Mouse (Mus musculus) common myeloid progenitor, adult 5-6 weeks (primary cell): ENCODE measurements around the gene Cep95. TPM values are rescaled to one million over a fixed set of nuclear protein-coding genes. Genes with fewer than 3 reads are reported as not detected.
A peak's percentile ranks its signal among the peaks of the same experiment; 100 is the strongest.
"Not testable (repeated sequence)": the region's sequence is repeated elsewhere in the genome, so short reads cannot be mapped to it uniquely, and the experiment has no call there.

Source experiments
- ATAC-seq: replicated peaks from 2 replicates; pipeline ENCODE4 v1.8.0; 2016; ENCODE audit warnings: low read depth, mild to moderate bottlenecking, moderate TSS enrichment, inconsistent platforms; ENCODE audit not compliant: poor library complexity, severe bottlenecking
- total RNA-seq: library from RNA; stranded (forward); fragments of 200-1000, 187-1606 nt; gene quantifications from 2 replicates; pipeline ENCODE4 v1.2.3, GENCODE M21; 2017

The Cep95 gene
- total RNA-seq, 1 experiment from 2014 or later, result 17.6 TPM

- no peak for ATAC-seq
Observed at GRCm38 (mm10) chr11:106802069-106802627, 13.1 kb downstream of the Cep95 start.

- ATAC-seq, result not testable (repeated sequence)
Observed at GRCm38 (mm10) chr11:106807442-106807841, 18.4 kb downstream of the Cep95 start.

- ATAC-seq, result no peak
Observed at GRCm38 (mm10) chr11:106812410-106813136, 23.5 kb downstream of the Cep95 start.

- ATAC-seq, result no peak
Observed at GRCm38 (mm10) chr11:106814601-106815320, 25.7 kb downstream of the Cep95 start.

- no peak for ATAC-seq
Observed at GRCm38 (mm10) chr11:106815331-106815730, 26.3 kb downstream of the Cep95 start.

- ATAC-seq, result no peak
Observed at GRCm38 (mm10) chr11:106815761-106816160, 26.7 kb downstream of the Cep95 start.

GRCm38 (mm10) chr11:106816316-106816715 is 27.3 kb downstream of the Cep95 start:
- ATAC-seq, result no peak

- no peak for ATAC-seq
Observed at GRCm38 (mm10) chr11:106817156-106817555, 28.1 kb downstream of the Cep95 start.

- ATAC-seq, result no peak
Observed at GRCm38 (mm10) chr11:106817808-106818207, 28.8 kb downstream of the Cep95 start.

- no peak for ATAC-seq
Observed at GRCm38 (mm10) chr11:106818341-106818740, 29.3 kb downstream of the Cep95 start.

GRCm38 (mm10) chr11:106819595-106819994 is 30.5 kb downstream of the Cep95 start:
- peak; percentile 78 for ATAC-seq

GRCm38 (mm10) chr11:106820252-106820651 is 31.2 kb downstream of the Cep95 start:
- ATAC-seq, result no peak

GRCm38 (mm10) chr11:106820972-106821371 is 31.9 kb downstream of the Cep95 start:
- ATAC-seq, result 0 out of 2 replicates have a peak, but pooled peaks have one; percentile 29

- no peak for ATAC-seq
Observed at GRCm38 (mm10) chr11:106821397-106821796, 32.3 kb downstream of the Cep95 start.

GRCm38 (mm10) chr11:106822491-106822890 is 33.4 kb downstream of the Cep95 start:
- no peak for ATAC-seq

GRCm38 (mm10) chr11:106822911-106823310 is 33.9 kb downstream of the Cep95 start:
- ATAC-seq, result no peak

GRCm38 (mm10) chr11:106823741-106824140 is 34.7 kb downstream of the Cep95 start:
- ATAC-seq, result no peak

GRCm38 (mm10) chr11:106824403-106824802 is 35.4 kb downstream of the Cep95 start:
- no peak for ATAC-seq

GRCm38 (mm10) chr11:106828079-106828478 is 39.0 kb downstream of the Cep95 start:
- ATAC-seq, result no peak

- no peak for ATAC-seq
Observed at GRCm38 (mm10) chr11:106842002-106842401, 53.0 kb downstream of the Cep95 start.

- ATAC-seq, result no peak
Observed at GRCm38 (mm10) chr11:106851438-106851837, 62.4 kb downstream of the Cep95 start.
